Mouse (Mus musculus): Measurements from ENCODE around the gene Snd1.

- TF ChIP-seq POLR2A (IDR thresholded peaks at IDR 0.05; ENCODE audit: low read depth, low read length) (no peak), CTCF (IDR thresholded peaks at IDR 0.05; ENCODE audit: borderline replicate concordance, insufficient read depth, low read length) (no peak)
These were observed 138.5 kb downstream of the Snd1 start for GRCm38 (mm10) chr6:28613441-28613840.

Data from embryonic fibroblast, embryonic 13.5 days (primary cell).